Mouse (Mus musculus) brain, adult 10 weeks (tissue): ENCODE data around the gene Krtap6-1. TPM values are rescaled to one million over a fixed set of nuclear protein-coding genes. Genes with fewer than 3 reads are reported as not detected.

Experiments
- polyA plus RNA-seq: library from polyadenylated mRNA; stranded (reverse); fragments of 350-450 nt; fragmentation: Illumina TruSeq; extraction: RNeasy Lipid Tissue Mini Kit (QIAGEN cat#74804); gene quantifications from one replicate; pipeline ENCODE4 v1.2.3, GENCODE M21; 2015; ENCODE audit warnings: low read depth, low replicate concordance

Krtap6-1 gene
- polyA plus RNA-seq: not detected

DNA sequence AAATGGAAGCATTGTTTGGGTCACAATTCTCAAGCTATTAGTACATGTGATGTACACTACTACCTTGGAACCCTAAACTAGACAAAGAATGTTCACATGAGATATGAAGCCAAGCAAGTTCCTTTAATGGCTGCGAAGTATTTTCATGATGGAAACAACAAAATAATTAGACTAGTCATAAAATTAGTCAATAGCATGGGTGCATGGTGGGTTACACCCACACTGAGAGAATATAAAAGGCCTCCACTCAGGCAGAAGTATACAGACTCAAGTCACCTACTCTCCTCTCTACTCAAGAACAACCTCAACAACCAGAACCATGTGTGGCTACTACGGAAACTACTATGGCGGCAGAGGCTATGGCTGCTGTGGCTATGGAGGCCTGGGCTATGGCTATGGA lies at the start of gene Krtap6-1:
Gene Krtap6-1 (plus strand): TSS at position 301 of the 400 bp plus-strand sequence.

DNA sequence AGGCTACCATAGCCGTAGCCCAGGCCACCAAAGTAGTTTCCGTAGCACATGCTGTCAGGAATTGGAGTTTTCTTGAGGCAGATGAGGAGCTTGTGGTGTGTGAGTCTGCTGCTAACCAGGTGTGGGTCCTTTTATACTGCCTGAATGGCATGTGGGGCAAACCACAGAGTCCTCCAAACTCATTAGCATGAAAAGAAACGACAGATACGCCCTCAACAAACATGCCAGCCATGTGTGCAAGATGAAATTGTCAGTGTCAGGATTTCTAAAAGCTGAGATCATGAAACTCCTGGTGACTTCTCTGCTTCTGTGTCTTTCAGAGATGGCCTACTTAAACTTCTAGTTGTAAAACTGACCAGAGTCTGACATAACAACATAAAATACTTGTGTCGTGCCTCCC lies 20.8 kb upstream of the Krtap6-1 start, which contains the start of gene Krtap22-2:
Gene Krtap22-2 (minus strand): TSS at position 101 of the 400 bp plus-strand sequence.

DNA sequence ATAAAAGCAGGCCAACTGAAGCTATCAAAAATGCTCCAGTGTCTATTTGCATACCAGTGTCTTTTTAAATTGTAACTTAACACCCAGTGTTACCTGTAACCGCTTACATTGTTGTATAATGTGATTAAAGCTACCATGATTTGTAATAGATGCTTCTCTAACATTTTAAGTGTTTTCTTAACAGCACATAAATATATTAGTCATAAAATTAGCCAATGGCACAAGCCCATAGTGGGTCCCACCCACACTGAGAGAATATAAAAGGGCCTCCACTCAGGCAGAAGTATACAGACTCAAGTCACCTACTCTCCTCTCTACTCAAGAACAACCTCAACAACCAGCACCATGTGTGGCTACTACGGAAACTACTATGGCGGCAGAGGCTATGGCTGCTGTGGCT lies 16.5 kb upstream of the Krtap6-1 start, which contains the start of gene Gm10229:
Gene Gm10229 (plus strand): TSS at position 301 of the 400 bp plus-strand sequence.

DNA sequence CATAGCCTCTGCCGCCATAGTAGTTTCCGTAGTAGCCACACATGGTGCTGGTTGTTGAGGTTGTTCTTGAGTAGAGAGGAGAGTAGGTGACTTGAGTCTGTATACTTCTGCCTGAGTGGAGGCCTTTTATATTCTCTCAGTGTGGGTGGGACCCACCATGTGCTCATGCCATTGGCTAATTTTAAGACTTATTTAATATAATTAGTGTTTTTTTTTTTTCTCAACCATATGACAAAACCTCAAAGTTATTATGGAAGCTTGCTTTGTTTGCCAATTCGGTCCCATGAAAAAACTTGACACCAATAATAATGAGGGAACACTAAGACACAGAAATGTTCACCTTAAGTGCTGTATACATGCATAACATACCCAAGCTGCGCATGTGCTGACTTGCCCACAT lies 9.9 kb downstream of the Krtap6-1 start, which contains the start of gene Gm10228:
Gene Gm10228 (minus strand): TSS at position 101 of the 400 bp plus-strand sequence.

DNA sequence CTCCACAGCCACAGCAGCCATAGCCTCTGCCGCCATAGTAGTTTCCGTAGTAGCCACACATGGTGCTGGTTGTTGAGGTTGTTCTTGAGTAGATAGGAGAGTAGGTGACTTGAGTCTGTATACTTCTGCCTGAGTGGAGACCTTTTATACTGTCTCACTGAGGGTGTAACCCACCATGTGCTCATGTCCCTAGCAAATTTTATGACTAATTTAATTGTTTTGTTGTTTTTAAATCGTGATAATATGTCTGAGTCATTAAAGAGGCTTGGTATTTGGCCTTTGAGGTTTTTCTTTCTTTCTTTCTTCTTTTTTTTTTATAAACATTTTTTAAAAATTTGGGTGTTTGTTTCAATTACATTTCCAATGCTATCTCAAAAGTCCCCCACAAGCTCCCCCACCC lies 16.3 kb downstream of the Krtap6-1 start, which contains the start of gene Krtap6-5:
Gene Krtap6-5 (minus strand): TSS at position 101 of the 400 bp plus-strand sequence.

DNA sequence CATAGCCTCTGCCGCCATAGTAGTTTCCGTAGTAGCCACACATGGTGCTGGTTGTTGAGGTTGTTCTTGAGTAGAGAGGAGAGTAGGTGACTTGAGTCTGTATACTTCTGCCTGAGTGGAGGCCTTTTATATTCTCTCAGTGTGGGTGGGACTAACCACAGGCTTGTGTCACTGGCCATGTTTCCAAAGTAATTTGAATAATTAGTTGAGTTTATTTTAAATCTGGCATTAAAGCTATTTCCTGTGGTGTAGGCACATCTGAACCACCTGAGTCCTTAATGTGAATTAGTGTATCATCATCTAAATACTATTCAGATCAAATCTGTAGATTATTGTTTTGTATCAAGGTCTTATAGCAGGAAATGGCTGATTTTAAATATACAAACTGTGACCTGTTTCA lies 32.4 kb downstream of the Krtap6-1 start, which contains the start of gene 1110025L11Rik:
Gene 1110025L11Rik (minus strand): TSS at position 101 of the 400 bp plus-strand sequence.

Other genes starting within 250 kb of the Krtap6-1 start
- gene Gm20741, start 219.5 kb upstream of the Krtap6-1 start, polyA plus RNA-seq: not detected
- gene Krtap15, start 211.5 kb upstream of the Krtap6-1 start, polyA plus RNA-seq: not detected
- gene Krtap14, start 205.6 kb upstream of the Krtap6-1 start, polyA plus RNA-seq: not detected
- gene Krtap19-1, start 162.3 kb upstream of the Krtap6-1 start, polyA plus RNA-seq: not detected
- not detected for gene Krtap19-2, start 157.4 kb upstream of the Krtap6-1 start, polyA plus RNA-seq
- gene Krtap19-3, start 153.7 kb upstream of the Krtap6-1 start, polyA plus RNA-seq: not detected
- gene Krtap19-4, start 146.6 kb upstream of the Krtap6-1 start, polyA plus RNA-seq: not detected
- gene Krtap19-5, start 135.2 kb upstream of the Krtap6-1 start, polyA plus RNA-seq: not detected
- gene Krtap19-9b, start 99.4 kb upstream of the Krtap6-1 start, polyA plus RNA-seq: not detected
- gene Krtap16-3, start 68.8 kb upstream of the Krtap6-1 start, polyA plus RNA-seq: not detected
- gene Krtap22-2, start 20.9 kb upstream of the Krtap6-1 start, polyA plus RNA-seq: not detected
- gene Gm10229, start 16.4 kb upstream of the Krtap6-1 start, polyA plus RNA-seq: not detected
- gene Gm10228, start 9.8 kb downstream of the Krtap6-1 start, polyA plus RNA-seq: not detected
- gene Krtap6-5, start 16.2 kb downstream of the Krtap6-1 start, polyA plus RNA-seq: not detected
- gene 1110025L11Rik, start 32.3 kb downstream of the Krtap6-1 start, polyA plus RNA-seq: not detected
- gene Krtap6-3, start 52.3 kb downstream of the Krtap6-1 start, polyA plus RNA-seq: not detected
- not detected for gene Gm6358, start 109.2 kb downstream of the Krtap6-1 start, polyA plus RNA-seq
- gene Gm10061, start 119.4 kb downstream of the Krtap6-1 start, polyA plus RNA-seq: not detected
- not detected for gene Gm9789, start 126.3 kb downstream of the Krtap6-1 start, polyA plus RNA-seq
- gene Gm7735, start 137.8 kb downstream of the Krtap6-1 start, polyA plus RNA-seq: not detected
- not detected for gene 1110057P08Rik, start 143.0 kb downstream of the Krtap6-1 start, polyA plus RNA-seq
- gene Krtap20-2, start 174.2 kb downstream of the Krtap6-1 start, polyA plus RNA-seq: not detected